Mouse (Mus musculus): Measurements from ENCODE around the gene Snd1.

- TF ChIP-seq CTCF (conservative IDR thresholded peaks at IDR 0.05; ENCODE audit: low read length), result no peak
- no peak for TF ChIP-seq NANOG (IDR thresholded peaks at IDR 0.05; ENCODE audit: borderline replicate concordance, low read length)
These were observed 158.2 kb downstream of the Snd1 start for GRCm38 (mm10) chr6:28633120-28633519.

All from E14TG2a.4 (cell line).